Mouse (Mus musculus) bone marrow, adult 2 months (tissue): ENCODE data around the gene Rps21.

ENCODE experiments used
- CTCF ChIP-seq: fragments of 200-500 bp; IDR thresholded peaks from 2 replicates; pipeline ENCODE4 v1.5.1; 2011; ENCODE audit warnings: low read length, control low read depth; ENCODE audit not compliant: control insufficient read depth, insufficient read depth
- POLR2A ChIP-seq: fragments of 200-500 bp; IDR thresholded peaks from 2 replicates; pipeline ENCODE4 v1.6.1; 2011; ENCODE audit warnings: low read depth, mild to moderate bottlenecking, control low read depth, low read length, borderline replicate concordance; ENCODE audit not compliant: control insufficient read depth

- TF ChIP-seq CTCF = peak; percentile 70
- no peak for TF ChIP-seq POLR2A
These were observed 29.7 kb upstream of the Rps21 start for GRCm38 (mm10) chr2:180227262-180228059.
